Mouse (Mus musculus) embryonic fibroblast, embryonic 13.5 days (primary cell): ENCODE measurements at regions not wholly inside any gene's neighbourhood (a gene's known extent, or its start where the extent isn't known, plus 50 kb on each side); places are given as distances from the start of the nearest gene placed in this dataset.
"Not testable (repeated sequence)": the region's sequence is repeated elsewhere in the genome, so short reads cannot be mapped to it uniquely, and the experiment has no call there.

Experiments
- H3K27ac ChIP-seq: 2 replicates; pipeline ENCODE4 v1.5.1; 2012; ENCODE audit warnings: low read length, control low read depth, inconsistent platforms; ENCODE audit not compliant: insufficient read depth
- H3K4me1 ChIP-seq: 2 replicates; pipeline ENCODE4 v1.6.1; 2011; ENCODE audit warnings: low read length; ENCODE audit not compliant: control insufficient read depth, insufficient read depth
- H3K4me3 ChIP-seq: 2 replicates; pipeline ENCODE4 v1.5.1; 2011; ENCODE audit warnings: mild to moderate bottlenecking, control low read depth, low read length; ENCODE audit not compliant: insufficient read depth
- CTCF ChIP-seq: IDR thresholded peaks from 2 replicates; pipeline ENCODE4 v1.5.1; 2011; ENCODE audit warnings: mild to moderate bottlenecking, control low read depth, low read length, moderate library complexity, borderline replicate concordance; ENCODE audit not compliant: insufficient read depth
- POLR2A ChIP-seq: IDR thresholded peaks from 2 replicates; pipeline ENCODE4 v1.6.1; 2011; ENCODE audit warnings: low read depth, mild to moderate bottlenecking, control low read depth, low read length, moderate library complexity

DNA sequence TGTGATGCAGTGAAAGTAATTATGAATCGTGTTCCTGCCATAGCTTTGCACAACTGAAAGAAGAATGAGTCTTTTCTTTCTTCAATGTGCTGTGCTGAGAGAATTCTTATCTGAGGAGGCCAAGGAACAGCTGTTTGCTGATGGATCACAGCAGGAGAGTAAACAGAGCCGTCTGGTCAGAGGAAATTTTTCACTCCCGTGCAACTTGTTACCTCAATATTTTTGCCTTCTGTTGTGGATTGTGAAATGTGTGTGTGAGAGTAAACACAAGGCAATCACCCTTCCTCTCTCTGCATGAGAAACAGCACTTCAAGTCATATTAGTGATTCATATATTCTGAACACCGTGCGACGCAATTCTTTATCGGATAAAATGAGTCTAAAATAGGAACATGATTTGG is 171.9 kb downstream of the Epm2a start:
- H3K4me3 ChIP-seq: no peak overlapping the region
- TF ChIP-seq POLR2A (no peak), CTCF (no peak)
- no peak overlapping the region for H3K27ac ChIP-seq
- no peaks in the 10 kb centered on the region for H3K4me1 ChIP-seq

DNA sequence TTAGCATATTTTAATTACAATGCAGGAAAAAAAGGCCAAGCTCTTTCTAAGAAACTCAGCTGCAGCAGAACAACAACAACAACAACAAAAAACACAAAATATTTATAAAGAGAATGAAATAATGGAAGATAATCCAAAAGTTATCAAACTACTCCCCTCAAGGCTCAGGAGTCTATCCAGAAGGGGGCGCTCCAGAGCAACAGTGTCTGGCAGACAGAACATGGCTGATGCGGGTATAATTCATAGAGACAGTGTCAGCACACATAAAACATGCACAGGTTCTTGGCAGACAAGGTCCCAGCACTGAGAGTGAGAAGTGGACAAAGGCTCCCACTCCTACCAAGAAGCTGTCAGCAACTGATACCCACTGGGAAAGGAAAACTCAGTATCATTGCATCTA is 173.9 kb downstream of the Epm2a start:
- Histone ChIP-seq H3K4me3 (no peak overlapping the region), H3K4me1 (no peaks in the 10 kb centered on the region), H3K27ac (no peak overlapping the region)
- no peak for TF ChIP-seq CTCF

DNA sequence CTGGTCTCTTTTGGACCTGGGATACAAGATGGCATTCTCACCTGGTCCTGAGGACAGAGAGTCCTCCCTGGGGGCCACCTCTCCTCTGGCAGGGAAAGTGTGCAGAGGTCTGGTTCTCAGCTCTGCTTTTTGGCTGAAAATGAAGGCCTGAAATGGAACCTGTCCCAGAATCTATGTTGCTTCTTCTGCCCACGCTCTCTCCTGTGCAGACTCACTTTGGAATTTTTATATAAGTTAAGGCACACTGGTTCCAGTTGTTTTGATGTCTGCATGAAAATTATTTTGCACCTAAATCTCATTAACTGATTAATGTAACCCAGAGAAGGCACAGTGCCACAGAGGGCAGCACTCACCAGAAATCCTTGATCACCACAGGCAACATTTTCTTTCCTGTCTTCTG is 188.1 kb downstream of the Epm2a start:
- TF ChIP-seq CTCF (no peak), POLR2A (no peak)
- no peak overlapping the region for H3K27ac ChIP-seq
- no peak overlapping the region for H3K4me3 ChIP-seq
- H3K4me1 ChIP-seq: no peaks in the 10 kb centered on the region

DNA sequence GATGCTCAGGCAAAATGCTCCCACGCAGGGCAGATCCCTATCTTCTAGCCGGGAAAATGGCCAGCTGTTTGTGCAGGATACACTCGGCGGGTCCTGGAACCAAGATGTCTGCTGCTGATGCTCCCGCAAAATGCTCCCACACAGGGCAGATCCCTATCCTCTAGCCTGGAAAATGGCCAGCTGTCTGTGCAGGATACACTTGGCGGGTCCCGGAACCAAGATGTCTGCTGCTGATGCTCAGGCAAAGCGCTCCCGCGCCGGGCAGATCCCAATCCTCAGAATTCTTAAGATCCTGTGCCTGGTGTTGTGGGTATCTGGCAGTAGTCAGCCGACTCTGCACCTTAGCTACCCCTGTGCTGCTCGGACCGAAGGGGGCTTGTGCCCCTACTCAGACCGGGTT is 212.2 kb downstream of the Epm2a start:
- H3K27ac ChIP-seq, H3K4me1 ChIP-seq, H3K4me3 ChIP-seq: not testable (repeated sequence)

DNA sequence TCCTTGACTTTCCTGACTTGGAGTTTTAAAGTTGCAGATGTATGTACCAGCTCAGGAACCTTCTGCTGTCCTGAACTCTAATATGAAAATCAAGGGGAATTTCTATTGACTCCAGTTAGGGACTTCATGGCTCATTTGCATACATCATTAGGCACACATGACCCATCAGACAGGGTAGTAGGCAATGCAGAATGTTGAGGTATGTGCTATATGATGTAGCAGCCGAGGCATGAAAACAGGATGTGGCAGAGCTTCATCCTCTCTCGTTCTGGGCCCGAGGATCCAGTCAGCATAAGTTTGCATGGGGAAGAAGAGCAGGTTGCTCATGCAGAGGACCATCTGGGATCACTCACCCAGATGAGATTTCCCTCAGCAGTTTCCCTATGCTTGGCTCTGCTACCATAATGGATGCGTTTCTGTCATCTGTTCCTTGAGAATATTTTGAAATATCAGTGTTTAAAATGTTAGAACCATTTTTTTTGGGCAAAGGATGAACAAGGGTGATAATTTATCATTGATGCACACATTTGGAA is 227.4 kb downstream of the Epm2a start:
- TF ChIP-seq POLR2A: no peak
- no peak for TF ChIP-seq CTCF
- Histone ChIP-seq H3K4me3 (no peak overlapping the region), H3K27ac (no peak overlapping the region), H3K4me1 (no peaks in the 10 kb centered on the region)

DNA sequence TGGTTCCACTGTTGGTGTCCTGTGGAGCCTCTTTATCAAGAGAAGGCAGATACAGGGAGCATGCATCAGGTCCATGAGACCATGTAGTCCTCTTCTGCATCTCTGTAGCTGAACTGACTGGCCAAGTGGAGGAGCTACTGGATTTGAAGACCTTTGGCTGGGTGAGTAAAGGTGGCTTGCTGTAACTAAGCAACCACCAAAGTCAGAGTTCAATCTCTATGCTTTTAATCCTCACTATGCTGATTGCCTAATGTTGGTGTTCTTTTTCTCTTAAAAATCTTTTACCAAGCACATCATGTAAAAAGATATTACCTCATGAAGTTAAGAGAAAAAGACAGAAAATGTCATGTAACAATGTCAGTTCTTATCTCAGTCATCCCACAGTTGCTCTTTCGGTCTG is 265.2 kb downstream of the Epm2a start:
- Histone ChIP-seq H3K4me1 (no peaks in the 10 kb centered on the region), H3K27ac (no peak overlapping the region), H3K4me3 (no peak overlapping the region)
- TF ChIP-seq CTCF (no peak), POLR2A (no peak)

DNA sequence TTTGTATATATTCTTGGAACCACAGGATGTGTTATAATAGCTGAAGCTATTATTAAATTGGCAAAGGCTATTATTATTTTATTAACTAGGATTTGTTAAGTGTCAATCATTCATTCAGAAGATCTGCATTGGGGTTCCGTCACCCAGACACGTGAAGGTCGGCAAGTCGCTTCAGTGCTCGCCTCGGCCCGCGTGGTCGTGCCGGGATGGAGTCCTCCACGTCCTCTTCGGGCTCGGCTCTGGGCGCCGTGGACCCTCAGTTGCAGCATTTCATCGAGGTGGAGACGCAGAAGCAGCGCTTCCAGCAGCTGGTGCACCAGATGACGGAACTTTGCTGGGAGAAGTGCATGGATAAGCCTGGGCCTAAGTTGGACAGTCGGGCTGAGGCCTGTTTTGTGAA is 265.9 kb downstream of the Epm2a start:
- not testable (repeated sequence) for H3K27ac ChIP-seq, H3K4me3 ChIP-seq, H3K4me1 ChIP-seq

DNA sequence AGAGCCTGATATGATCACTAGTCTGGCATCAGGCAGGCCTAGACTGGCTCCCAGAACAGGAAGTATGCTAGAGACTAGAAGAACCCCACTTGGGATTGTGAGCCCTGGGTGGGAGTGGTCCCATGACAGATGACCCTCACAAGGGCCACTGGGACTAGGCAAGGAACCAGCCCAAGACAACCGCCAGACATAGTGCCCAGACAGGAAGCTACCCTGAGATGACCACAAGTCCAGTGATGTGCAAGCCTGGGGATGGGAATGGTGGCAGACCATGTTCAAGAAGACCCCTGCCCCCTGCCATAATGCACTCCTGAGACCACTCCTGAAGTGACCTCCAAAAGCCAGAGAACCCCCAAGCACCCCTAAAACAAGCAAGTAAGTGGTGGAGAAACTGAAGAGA is 304.9 kb downstream of the Epm2a start:
- Histone ChIP-seq H3K4me1 (no peaks in the 10 kb centered on the region), H3K27ac (no peak overlapping the region), H3K4me3 (no peak overlapping the region)
- TF ChIP-seq POLR2A (no peak), CTCF (no peak)

DNA sequence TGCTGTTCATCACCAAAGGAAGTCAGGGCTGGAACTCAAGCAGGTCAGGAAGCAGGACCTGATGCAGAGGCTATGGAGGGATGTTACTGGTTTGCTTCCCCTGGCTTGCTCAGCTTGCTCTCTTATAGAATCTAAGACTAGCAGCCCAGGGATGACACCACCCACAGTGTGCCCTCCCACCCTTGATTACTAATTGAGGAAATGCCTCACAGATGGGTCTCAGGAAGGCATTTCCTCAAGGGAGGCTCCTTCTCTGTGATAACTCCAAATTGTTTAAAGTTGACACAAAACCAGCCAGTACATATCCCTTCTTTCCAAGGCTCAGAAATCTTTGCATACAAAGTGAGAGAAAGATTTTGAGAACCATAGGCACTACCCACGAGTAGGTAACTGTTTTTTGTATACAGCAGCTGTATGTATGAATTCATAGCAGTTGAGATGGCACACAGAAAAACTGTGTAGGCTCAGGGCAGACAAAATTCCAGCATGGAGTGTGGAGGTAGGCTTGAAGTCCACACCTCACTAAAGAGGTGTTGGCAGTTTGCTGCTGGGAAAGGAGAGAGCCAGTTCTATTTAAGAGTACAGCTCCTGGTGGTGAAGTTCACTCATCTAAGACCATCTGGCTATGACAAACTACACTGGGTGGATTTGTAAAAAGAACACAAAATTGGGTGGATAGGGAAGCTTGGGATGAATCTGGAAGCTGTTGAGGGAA is 317.0 kb downstream of the Epm2a start:
- TF ChIP-seq CTCF: no peak
- no peak for TF ChIP-seq POLR2A
- Histone ChIP-seq H3K4me3 (no peak overlapping the region), H3K4me1 (no peaks in the 10 kb centered on the region), H3K27ac (no peak overlapping the region)

DNA sequence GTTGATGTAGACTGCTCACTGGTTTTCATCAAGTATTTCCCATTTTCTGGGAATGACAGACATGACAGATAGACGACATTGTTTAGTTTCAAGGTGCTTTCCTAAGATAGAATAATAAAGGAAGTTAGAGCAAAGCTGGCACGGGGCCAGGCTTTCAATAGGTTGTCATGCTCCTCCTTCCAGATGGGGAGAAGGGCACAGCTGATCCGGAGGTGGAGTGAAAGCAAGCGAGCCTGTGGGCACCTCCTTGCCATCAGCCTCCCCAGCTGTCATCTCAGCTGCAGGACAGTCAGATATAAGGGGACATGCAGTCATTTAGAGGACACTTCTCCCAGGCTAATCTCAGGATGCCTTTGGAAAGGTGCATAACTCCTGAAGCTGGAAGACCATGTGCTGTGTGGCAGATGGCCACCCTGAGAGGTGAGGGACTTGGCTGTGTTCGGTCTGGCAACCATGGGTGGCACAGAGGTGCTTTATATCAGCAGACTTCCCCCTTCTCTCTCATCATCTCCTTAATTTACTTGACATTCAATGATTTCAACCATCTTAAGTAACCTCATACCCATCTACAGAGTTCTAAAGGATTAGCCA is 318.6 kb downstream of the Epm2a start:
- Histone ChIP-seq H3K27ac (no peak overlapping the region), H3K4me1 (no peaks in the 10 kb centered on the region), H3K4me3 (no peak overlapping the region)
- no peak for TF ChIP-seq CTCF
- TF ChIP-seq POLR2A: no peak

DNA sequence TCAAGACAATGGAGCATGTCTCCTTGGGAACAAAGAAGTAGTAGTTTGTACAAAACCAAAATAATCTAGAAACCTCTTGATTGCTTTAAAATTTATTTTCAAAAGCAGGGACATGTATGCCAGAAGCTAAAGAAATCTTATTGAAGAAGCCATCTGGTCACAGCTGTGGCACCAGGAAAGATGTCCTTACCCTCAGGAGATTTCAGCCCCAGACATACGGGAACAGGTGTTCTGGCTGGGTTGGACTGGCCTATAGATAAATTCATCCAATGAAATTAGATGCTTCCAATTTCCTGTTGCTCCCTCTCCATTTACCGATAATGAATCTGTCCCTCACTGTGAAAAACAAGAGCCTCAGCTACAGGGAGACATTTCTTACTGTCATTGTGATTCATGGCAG is 366.5 kb downstream of the Epm2a start:
- H3K4me3 ChIP-seq: no peak overlapping the region
- no peaks in the 10 kb centered on the region for H3K4me1 ChIP-seq
- H3K27ac ChIP-seq: no peak overlapping the region
- TF ChIP-seq CTCF (no peak), POLR2A (no peak)
